Mouse (Mus musculus) lung, adult 2 months (tissue): ENCODE data around the gene Sec24c.

Source experiments
- CTCF ChIP-seq: fragments of 200-500 bp; IDR thresholded peaks from 2 replicates; pipeline ENCODE4 v1.5.1; 2011; ENCODE audit warnings: mild to moderate bottlenecking, low read length, control low read depth; ENCODE audit not compliant: insufficient read depth
- POLR2A ChIP-seq: fragments of 200-500 bp; IDR thresholded peaks from 2 replicates; pipeline ENCODE4 v1.6.1; 2011; ENCODE audit warnings: low read depth, mild to moderate bottlenecking, control low read depth, low read length, borderline replicate concordance; ENCODE audit errors: extremely low read depth

DNA sequence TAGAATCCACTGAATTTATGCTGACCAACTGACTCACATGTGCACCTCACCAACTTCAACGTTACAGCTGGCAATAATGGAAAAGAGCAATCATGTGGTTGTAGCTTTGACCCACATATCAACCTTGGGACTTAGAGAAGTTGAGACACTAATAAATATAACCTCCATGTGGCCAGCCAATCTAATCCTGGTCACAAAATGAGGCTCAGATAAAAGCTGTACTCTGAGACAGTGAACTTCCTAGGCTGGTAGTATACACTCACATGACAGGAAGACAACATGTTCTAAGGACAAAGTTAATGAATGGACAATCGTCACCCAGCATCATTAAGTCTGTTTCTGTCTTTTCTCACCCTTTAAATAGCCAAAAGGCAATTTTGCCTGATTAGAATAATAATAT, 47.7 kb upstream of the Sec24c start:
- TF ChIP-seq CTCF: no peak
- no peak for TF ChIP-seq POLR2A
